Mouse (Mus musculus): ENCODE data around the gene Sipa1l2. TPM values are rescaled to one million over a fixed set of nuclear protein-coding genes. Genes with fewer than 3 reads are reported as not detected.

Sipa1l2 gene
- polyA plus RNA-seq, 1 experiment = 6.5 TPM

- TF ChIP-seq CEBPB (IDR thresholded peaks at IDR 0.05; ENCODE audit: low read depth) (no peak), MAX (IDR thresholded peaks at IDR 0.05) (no peak), CTCF (IDR thresholded peaks at IDR 0.05; ENCODE audit: control insufficient read depth, insufficient read depth, insufficient read length) (no peak), USF1 (IDR thresholded peaks at IDR 0.05; ENCODE audit: low read depth) (no peak), MYOG (IDR thresholded peaks at IDR 0.05; ENCODE audit: control insufficient read depth, extremely low read depth, insufficient read length) (no peak), FOSL1 (IDR thresholded peaks at IDR 0.05; ENCODE audit: insufficient read depth, low read length, poor library complexity, severe bottlenecking) (no peak), MYOD1 (IDR thresholded peaks at IDR 0.05; ENCODE audit: control insufficient read depth, insufficient read length, low read depth) (no peak)
- Histone ChIP-seq H3K79me3 (ENCODE audit: low read depth) (no peaks in the 10 kb centered on the region), H3K27me3 (ENCODE audit: control insufficient read depth, insufficient read depth, insufficient read length) (no peaks in the 10 kb centered on the region), H3K79me2 (ENCODE audit: control insufficient read depth, insufficient read depth) (no peaks in the 10 kb centered on the region), H3ac (ENCODE audit: control insufficient read depth, insufficient read length, low read depth) (no peak overlapping the region), H3K36me3 (ENCODE audit: control insufficient read depth, insufficient read depth) (no peaks in the 10 kb centered on the region), H3K4me3 (ENCODE audit: insufficient read depth, poor library complexity, severe bottlenecking) (no peak overlapping the region)
These were observed 26.6 kb downstream of the Sipa1l2 start for GRCm38 (mm10) chr8:125542893-125543613.

- Histone ChIP-seq H3ac (ENCODE audit: control insufficient read depth, insufficient read length, low read depth) (no peak overlapping the region), H3K79me3 (ENCODE audit: low read depth) (no peaks in the 10 kb centered on the region), H3K4me3 (ENCODE audit: insufficient read depth, poor library complexity, severe bottlenecking) (no peak overlapping the region), H3K36me3 (ENCODE audit: control insufficient read depth, insufficient read depth) (no peaks in the 10 kb centered on the region), H3K27me3 (ENCODE audit: control insufficient read depth, insufficient read depth, insufficient read length) (no peaks in the 10 kb centered on the region), H3K79me2 (ENCODE audit: control insufficient read depth, insufficient read depth) (no peaks in the 10 kb centered on the region)
- TF ChIP-seq FOSL1 (IDR thresholded peaks at IDR 0.05; ENCODE audit: insufficient read depth, low read length, poor library complexity, severe bottlenecking) (no peak), MYOG (IDR thresholded peaks at IDR 0.05; ENCODE audit: control insufficient read depth, extremely low read depth, insufficient read length) (no peak), CTCF (IDR thresholded peaks at IDR 0.05; ENCODE audit: control insufficient read depth, insufficient read depth, insufficient read length) (no peak), CEBPB (IDR thresholded peaks at IDR 0.05; ENCODE audit: low read depth) (no peak), USF1 (IDR thresholded peaks at IDR 0.05; ENCODE audit: low read depth) (no peak), MAX (IDR thresholded peaks at IDR 0.05) (no peak), MYOD1 (IDR thresholded peaks at IDR 0.05; ENCODE audit: control insufficient read depth, insufficient read length, low read depth) (no peak)
These were observed 30.3 kb downstream of the Sipa1l2 start for GRCm38 (mm10) chr8:125539056-125540013.

GRCm38 (mm10) chr8:125538265-125538664 is 31.3 kb downstream of the Sipa1l2 start:
- Histone ChIP-seq H3ac (ENCODE audit: control insufficient read depth, insufficient read length, low read depth) (no peak overlapping the region), H3K36me3 (ENCODE audit: control insufficient read depth, insufficient read depth) (no peaks in the 10 kb centered on the region), H3K79me2 (ENCODE audit: control insufficient read depth, insufficient read depth) (no peaks in the 10 kb centered on the region), H3K4me3 (ENCODE audit: insufficient read depth, poor library complexity, severe bottlenecking) (no peak overlapping the region), H3K27me3 (ENCODE audit: control insufficient read depth, insufficient read depth, insufficient read length) (no peaks in the 10 kb centered on the region), H3K79me3 (ENCODE audit: low read depth) (no peaks in the 10 kb centered on the region)
- no peak for TF ChIP-seq USF1 (IDR thresholded peaks at IDR 0.05; ENCODE audit: low read depth)
- no peak for TF ChIP-seq MYOG (IDR thresholded peaks at IDR 0.05; ENCODE audit: control insufficient read depth, extremely low read depth, insufficient read length)
- TF ChIP-seq MAX (IDR thresholded peaks at IDR 0.05) = no peak
- no peak for TF ChIP-seq CTCF (IDR thresholded peaks at IDR 0.05; ENCODE audit: control insufficient read depth, insufficient read depth, insufficient read length)
- no peak for TF ChIP-seq FOSL1 (IDR thresholded peaks at IDR 0.05; ENCODE audit: insufficient read depth, low read length, poor library complexity, severe bottlenecking)

- no peak overlapping the region for H3K4me3 ChIP-seq (ENCODE audit: insufficient read depth, poor library complexity, severe bottlenecking)
- H3K27me3 ChIP-seq (ENCODE audit: control insufficient read depth, insufficient read depth, insufficient read length) = no peaks in the 10 kb centered on the region
- H3K79me2 ChIP-seq (ENCODE audit: control insufficient read depth, insufficient read depth) = no peaks in the 10 kb centered on the region
- no peaks in the 10 kb centered on the region for H3K36me3 ChIP-seq (ENCODE audit: control insufficient read depth, insufficient read depth)
- TF ChIP-seq CTCF (IDR thresholded peaks at IDR 0.05; ENCODE audit: control insufficient read depth, insufficient read depth, insufficient read length) = no peak
- no peak for TF ChIP-seq MYOG (IDR thresholded peaks at IDR 0.05; ENCODE audit: control insufficient read depth, extremely low read depth, insufficient read length)
- TF ChIP-seq FOSL1 (IDR thresholded peaks at IDR 0.05; ENCODE audit: insufficient read depth, low read length, poor library complexity, severe bottlenecking) = no peak
- TF ChIP-seq MYOD1 (IDR thresholded peaks at IDR 0.05; ENCODE audit: control insufficient read depth, insufficient read length, low read depth) = no peak
- TF ChIP-seq USF1 (IDR thresholded peaks at IDR 0.05; ENCODE audit: low read depth) = no peak
- TF ChIP-seq MAX (IDR thresholded peaks at IDR 0.05) = no peak
- no peak for TF ChIP-seq CEBPB (IDR thresholded peaks at IDR 0.05; ENCODE audit: low read depth)
- H3K79me3 ChIP-seq (ENCODE audit: low read depth) = no peaks in the 10 kb centered on the region
- no peak overlapping the region for H3ac ChIP-seq (ENCODE audit: control insufficient read depth, insufficient read length, low read depth)
These were observed 35.9 kb downstream of the Sipa1l2 start for GRCm38 (mm10) chr8:125533709-125534108.

- Histone ChIP-seq H3K4me3 (ENCODE audit: insufficient read depth, poor library complexity, severe bottlenecking) (no peak overlapping the region), H3ac (ENCODE audit: control insufficient read depth, insufficient read length, low read depth) (no peak overlapping the region), H3K79me3 (ENCODE audit: low read depth) (no peaks in the 10 kb centered on the region), H3K27me3 (ENCODE audit: control insufficient read depth, insufficient read depth, insufficient read length) (no peaks in the 10 kb centered on the region), H3K36me3 (ENCODE audit: control insufficient read depth, insufficient read depth) (no peaks in the 10 kb centered on the region), H3K79me2 (ENCODE audit: control insufficient read depth, insufficient read depth) (no peaks in the 10 kb centered on the region)
- TF ChIP-seq CEBPB (IDR thresholded peaks at IDR 0.05; ENCODE audit: low read depth) (no peak), MYOG (IDR thresholded peaks at IDR 0.05; ENCODE audit: control insufficient read depth, extremely low read depth, insufficient read length) (no peak), MYOD1 (IDR thresholded peaks at IDR 0.05; ENCODE audit: control insufficient read depth, insufficient read length, low read depth) (no peak), FOSL1 (IDR thresholded peaks at IDR 0.05; ENCODE audit: insufficient read depth, low read length, poor library complexity, severe bottlenecking) (no peak), MAX (IDR thresholded peaks at IDR 0.05) (no peak)
These were observed 36.7 kb downstream of the Sipa1l2 start for GRCm38 (mm10) chr8:125532953-125533352.
